Mouse (Mus musculus): ENCODE data around the gene Ece1.
"Not testable (repeated sequence)": the region's sequence is repeated elsewhere in the genome, so short reads cannot be mapped to it uniquely, and the experiment has no call there.

Ece1 gene

GRCm38 (mm10) chr4:137942782-137943486 lies 80.9 kb downstream of the Ece1 start:
- DNase-seq (ENCODE audit: low spot score) = no peak

GRCm38 (mm10) chr4:137943540-137943939 lies 81.5 kb downstream of the Ece1 start:
- DNase-seq (ENCODE audit: low spot score) = peak; percentile 70

DNA sequence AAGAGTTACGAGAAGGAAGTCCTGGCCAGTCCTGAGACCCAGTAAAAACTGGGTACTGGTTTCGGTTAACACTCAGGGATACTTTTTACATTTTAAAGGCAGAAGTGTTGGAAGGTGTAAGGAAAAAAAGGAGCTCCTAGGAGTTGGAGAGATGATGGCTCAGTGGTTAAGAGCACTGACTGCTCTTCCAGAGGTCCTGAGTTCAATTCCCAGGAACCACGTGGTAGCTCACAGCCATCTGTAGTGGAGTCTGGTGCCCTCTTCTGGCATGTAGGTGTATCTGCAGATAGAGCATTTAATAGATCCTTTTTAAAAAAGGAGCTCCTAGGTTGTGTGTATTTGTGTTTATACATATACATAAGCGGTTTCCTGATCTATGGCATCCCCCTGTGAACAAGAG lies 83.3 kb downstream of the Ece1 start:
- peak; percentile 21 for DNase-seq (ENCODE audit: low spot score)

- DNase-seq (ENCODE audit: low spot score) = no peak
Measured at GRCm38 (mm10) chr4:137946419-137946818, 84.4 kb downstream of the Ece1 start.

- peak; percentile 72 for DNase-seq (ENCODE audit: low spot score)
Measured at GRCm38 (mm10) chr4:137952840-137953239, 90.8 kb downstream of the Ece1 start.

DNA sequence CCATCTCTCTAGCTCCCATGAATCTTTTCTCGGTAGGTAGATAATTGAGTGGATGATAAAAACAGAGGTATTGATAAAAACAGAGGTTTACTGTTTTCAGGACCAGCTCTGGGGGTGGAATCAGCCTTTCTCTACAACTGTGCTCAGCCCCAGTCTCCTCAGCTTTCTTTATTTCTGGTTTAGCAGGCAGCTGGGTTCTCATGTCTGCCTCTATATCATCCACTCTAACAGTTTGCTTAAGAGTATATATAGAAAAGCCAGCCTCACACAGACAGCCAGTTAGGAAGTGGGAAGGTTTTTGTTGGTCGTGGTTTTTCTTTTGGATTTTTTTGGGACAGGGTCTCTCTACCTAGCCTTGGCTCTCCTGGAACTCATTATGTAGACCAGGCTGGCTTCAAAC lies 92.1 kb downstream of the Ece1 start:
- DNase-seq (ENCODE audit: low spot score) = no peak

DNA sequence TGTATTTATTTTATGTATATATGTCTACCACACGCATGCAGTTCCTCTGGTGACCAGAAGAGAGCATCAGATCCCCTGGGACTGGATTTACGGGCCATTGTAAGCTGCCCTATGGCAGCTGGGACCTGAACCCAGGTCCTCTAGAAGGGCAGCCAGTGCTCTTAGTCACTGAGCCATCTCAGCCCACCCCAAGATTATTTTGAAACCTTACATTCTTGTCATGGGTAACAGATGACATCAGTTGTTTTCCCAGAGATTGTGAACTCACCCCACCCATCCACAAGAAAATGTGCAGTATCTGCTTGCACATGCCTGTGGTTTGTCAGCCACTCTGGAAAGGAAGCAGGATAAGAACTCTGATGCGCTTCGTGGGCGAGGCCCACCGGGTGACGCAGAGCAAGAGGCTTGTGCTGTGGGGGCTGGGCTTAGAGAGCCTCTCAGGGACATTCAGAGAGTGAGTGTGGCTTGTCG lies 92.9 kb downstream of the Ece1 start:
- DNase-seq (ENCODE audit: low spot score) = no peak

GRCm38 (mm10) chr4:137956260-137956659 lies 94.2 kb downstream of the Ece1 start:
- no peak for DNase-seq (ENCODE audit: low spot score)

- no peak for DNase-seq (ENCODE audit: low spot score)
Measured at GRCm38 (mm10) chr4:137959889-137960665, 98.0 kb downstream of the Ece1 start.

DNA sequence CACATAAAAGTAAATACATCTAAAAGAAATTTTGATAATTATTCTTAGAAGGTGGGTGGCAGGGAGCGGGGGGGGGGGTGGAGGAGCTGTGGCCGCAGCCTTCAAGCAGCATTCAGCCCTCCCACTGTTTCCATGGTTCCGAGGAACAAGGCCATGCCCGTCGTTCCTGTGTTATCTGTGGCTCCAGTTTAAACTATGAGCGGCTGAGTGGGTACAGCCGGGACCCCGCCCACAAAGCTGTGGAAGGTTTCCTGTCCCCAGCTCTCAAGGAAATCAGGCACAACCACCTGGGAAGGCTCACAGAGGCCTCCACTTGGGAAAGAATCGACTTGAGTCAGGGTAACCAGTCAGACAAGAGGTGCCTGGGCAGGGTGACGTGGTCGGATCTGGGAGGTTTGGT lies 98.7 kb downstream of the Ece1 start:
- no peak for DNase-seq (ENCODE audit: low spot score)

GRCm38 (mm10) chr4:137962643-137963350 lies 100.8 kb downstream of the Ece1 start:
- no peak for DNase-seq (ENCODE audit: low spot score)

DNA sequence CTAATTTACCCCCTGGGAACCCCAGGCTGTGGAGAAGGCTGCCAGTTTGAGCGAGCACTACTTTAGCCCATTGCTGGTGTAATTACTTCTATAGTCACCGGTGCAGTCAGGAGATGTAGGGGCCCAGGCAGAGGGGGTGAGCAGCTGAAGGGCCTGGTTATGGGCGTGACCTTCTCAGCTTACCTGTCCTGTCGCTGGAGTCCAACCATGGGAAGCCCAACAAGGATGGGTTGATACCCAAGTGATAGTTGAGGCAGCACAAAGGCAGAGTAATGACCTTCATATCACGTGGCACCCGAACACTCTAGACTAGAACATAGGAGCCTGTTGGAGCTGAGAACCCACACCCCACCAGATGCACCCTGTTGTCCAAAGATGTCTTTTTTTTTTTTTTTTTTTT lies 101.4 kb downstream of the Ece1 start:
- DNase-seq (ENCODE audit: low spot score) = no peak

GRCm38 (mm10) chr4:137963881-137964584 lies 102.0 kb downstream of the Ece1 start:
- peak; percentile 71 for DNase-seq (ENCODE audit: low spot score)

DNA sequence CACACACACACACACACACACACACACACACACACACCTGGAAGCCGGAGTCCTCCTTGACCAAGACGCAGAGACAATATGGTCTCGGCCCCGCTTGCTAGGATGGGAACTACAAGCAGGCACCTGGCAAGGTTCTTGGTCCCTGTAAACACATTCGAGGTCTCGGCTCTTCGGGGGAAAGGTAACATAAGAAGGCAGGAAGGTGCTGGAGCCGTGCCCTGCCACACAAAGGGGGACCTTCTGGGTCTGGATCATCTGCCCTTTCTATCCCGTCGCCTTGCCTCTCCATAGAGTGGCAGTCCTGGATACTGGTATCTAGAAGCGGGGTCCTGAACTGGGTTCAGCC lies 102.5 kb downstream of the Ece1 start:
- no peak for DNase-seq (ENCODE audit: low spot score)

- peak; percentile 82 for DNase-seq (ENCODE audit: low spot score)
Measured at GRCm38 (mm10) chr4:137968203-137968602, 106.2 kb downstream of the Ece1 start.

DNA sequence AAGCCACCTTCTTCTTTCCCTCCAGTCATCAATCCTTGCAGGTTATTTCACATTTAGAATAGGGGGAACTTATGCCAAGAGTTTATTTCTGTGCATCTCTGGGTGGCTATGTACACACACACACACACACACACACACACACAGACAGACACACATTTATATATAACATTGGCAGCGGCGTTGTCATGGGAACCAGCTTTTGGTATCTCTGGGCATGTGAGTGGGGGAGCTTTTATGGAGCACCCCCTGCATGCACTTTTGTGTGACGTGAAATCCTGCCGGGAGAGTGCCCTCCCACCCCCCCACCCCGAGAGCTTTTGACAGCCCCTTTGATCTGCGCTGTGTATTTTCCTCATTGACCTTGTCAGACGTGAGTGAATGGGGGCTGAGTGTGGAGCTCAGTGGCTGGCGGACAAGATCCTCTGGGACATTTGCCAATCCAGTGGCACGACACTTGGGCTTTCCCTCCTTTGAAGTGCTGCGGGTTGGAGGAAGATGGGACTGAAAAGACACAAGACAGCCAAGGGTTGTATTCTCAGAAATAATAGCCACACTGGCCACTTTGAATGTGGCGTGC lies 108.7 kb downstream of the Ece1 start:
- not testable (repeated sequence) for DNase-seq (ENCODE audit: low spot score)

DNA sequence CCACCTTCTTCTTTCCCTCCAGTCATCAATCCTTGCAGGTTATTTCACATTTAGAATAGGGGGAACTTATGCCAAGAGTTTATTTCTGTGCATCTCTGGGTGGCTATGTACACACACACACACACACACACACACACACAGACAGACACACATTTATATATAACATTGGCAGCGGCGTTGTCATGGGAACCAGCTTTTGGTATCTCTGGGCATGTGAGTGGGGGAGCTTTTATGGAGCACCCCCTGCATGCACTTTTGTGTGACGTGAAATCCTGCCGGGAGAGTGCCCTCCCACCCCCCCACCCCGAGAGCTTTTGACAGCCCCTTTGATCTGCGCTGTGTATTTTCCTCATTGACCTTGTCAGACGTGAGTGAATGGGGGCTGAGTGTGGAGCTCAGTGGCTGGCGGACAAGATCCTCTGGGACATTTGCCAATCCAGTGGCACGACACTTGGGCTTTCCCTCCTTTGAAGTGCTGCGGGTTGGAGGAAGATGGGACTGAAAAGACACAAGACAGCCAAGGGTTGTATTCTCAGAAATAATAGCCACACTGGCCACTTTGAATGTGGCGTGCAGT lies 112.9 kb downstream of the Ece1 start:
- DNase-seq (ENCODE audit: low spot score) = not testable (repeated sequence)

DNA sequence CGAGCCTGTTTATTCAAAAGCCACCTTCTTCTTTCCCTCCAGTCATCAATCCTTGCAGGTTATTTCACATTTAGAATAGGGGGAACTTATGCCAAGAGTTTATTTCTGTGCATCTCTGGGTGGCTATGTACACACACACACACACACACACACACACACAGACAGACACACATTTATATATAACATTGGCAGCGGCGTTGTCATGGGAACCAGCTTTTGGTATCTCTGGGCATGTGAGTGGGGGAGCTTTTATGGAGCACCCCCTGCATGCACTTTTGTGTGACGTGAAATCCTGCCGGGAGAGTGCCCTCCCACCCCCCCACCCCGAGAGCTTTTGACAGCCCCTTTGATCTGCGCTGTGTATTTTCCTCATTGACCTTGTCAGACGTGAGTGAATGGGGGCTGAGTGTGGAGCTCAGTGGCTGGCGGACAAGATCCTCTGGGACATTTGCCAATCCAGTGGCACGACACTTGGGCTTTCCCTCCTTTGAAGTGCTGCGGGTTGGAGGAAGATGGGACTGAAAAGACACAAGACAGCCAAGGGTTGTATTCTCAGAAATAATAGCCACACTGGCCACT lies 117.1 kb downstream of the Ece1 start:
- DNase-seq (ENCODE audit: low spot score) = not testable (repeated sequence)

- no peak for DNase-seq (ENCODE audit: low spot score)
Measured at GRCm38 (mm10) chr4:137982869-137983268, 120.8 kb downstream of the Ece1 start.

DNA sequence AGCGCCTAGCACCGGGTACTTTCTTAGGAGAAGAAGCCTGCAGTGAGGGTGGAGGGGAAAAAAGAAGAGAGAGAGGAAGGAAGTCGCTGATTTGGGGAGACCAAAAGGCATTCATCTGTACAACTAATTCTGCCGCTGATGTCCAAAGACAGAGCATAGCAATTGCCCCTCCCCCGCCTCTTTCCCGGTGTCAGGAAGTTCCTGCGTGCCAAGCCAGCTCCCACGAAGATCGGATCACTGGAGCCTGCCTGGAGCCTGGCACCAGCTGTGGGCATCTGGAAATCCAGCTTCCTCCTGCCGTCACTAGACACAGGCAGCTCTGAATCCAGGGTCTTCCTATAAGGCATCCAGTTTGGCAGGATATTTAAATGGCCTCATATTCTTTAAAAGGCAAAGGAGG lies 122.2 kb downstream of the Ece1 start:
- no peak for DNase-seq (ENCODE audit: low spot score)

GRCm38 (mm10) chr4:137984746-137985145 lies 122.7 kb downstream of the Ece1 start:
- DNase-seq (ENCODE audit: low spot score) = no peak

All from adipocyte (in vitro differentiated cells).